Mouse (Mus musculus): ENCODE data around the gene Cel. TPM values are rescaled to one million over a fixed set of nuclear protein-coding genes. Genes with fewer than 3 reads are reported as not detected.

The Cel gene
- polyA plus RNA-seq, 1 experiment, result not detected

GRCm38 (mm10) chr2:28506291-28506690, 56.9 kb downstream of the Cel start:
- TF ChIP-seq CTCF (IDR thresholded peaks at IDR 0.05; ENCODE audit: insufficient read depth, low read depth, low read length), result no peak
- no peak for TF ChIP-seq POLR2A (IDR thresholded peaks at IDR 0.05; ENCODE audit: insufficient read depth, low read depth, low read length)
- Histone ChIP-seq H3K27ac (ENCODE audit: insufficient read depth, low read depth, low read length) (no peak overlapping the region), H3K4me1 (ENCODE audit: control insufficient read depth, insufficient read depth, low read length) (no peaks in the 10 kb centered on the region), H3K4me3 (ENCODE audit: insufficient read depth, low read depth, low read length) (no peak overlapping the region)
- 84% methylated on average over 6 of the region's 6 CpGs for WGBS

- TF ChIP-seq POLR2A (IDR thresholded peaks at IDR 0.05; ENCODE audit: insufficient read depth, low read depth, low read length) (no peak), CTCF (IDR thresholded peaks at IDR 0.05; ENCODE audit: insufficient read depth, low read depth, low read length) (no peak)
- Histone ChIP-seq H3K27ac (ENCODE audit: insufficient read depth, low read depth, low read length) (no peak within 1 kb of the TSS), H3K4me3 (ENCODE audit: insufficient read depth, low read depth, low read length) (no peak within 1 kb of the TSS), H3K4me1 (ENCODE audit: control insufficient read depth, insufficient read depth, low read length) (no peaks in the 10 kb centered on the region)
- 86% methylated on average over 3 of the region's 3 CpGs for WGBS
Measured at GRCm38 (mm10) chr2:28505795-28506194, 57.4 kb downstream of the Cel start, which contains the start of gene Gm10134. Gene Gm10134 (plus strand): TSS chr2:28506095.

Other genes with a start within 250 kb of the Cel start
- gene Ppp1r26, start 116.6 kb downstream of the Cel start, polyA plus RNA-seq (2012; ENCODE audit: insufficient read depth, insufficient read length, low replicate concordance, missing spikeins), result not detected in 2 replicates
- not detected in 2 replicates for gene 1700007K13Rik, start 97.1 kb downstream of the Cel start, polyA plus RNA-seq (2012; ENCODE audit: insufficient read depth, insufficient read length, low replicate concordance, missing spikeins)
- gene Mrps2, start 95.3 kb downstream of the Cel start, polyA plus RNA-seq (2012; ENCODE audit: insufficient read depth, insufficient read length, low replicate concordance, missing spikeins), result not detected in 2 replicates
- gene Gbgt1, start 66.5 kb downstream of the Cel start, polyA plus RNA-seq (2012; ENCODE audit: insufficient read depth, insufficient read length, low replicate concordance, missing spikeins), result not detected in 2 replicates
- not detected in 2 replicates for gene Gm10134, start 57.3 kb downstream of the Cel start, polyA plus RNA-seq (2012; ENCODE audit: insufficient read depth, insufficient read length, low replicate concordance, missing spikeins)
- not detected in 2 replicates for gene Ralgds, start 50.3 kb downstream of the Cel start, polyA plus RNA-seq (2012; ENCODE audit: insufficient read depth, insufficient read length, low replicate concordance, missing spikeins)
- not detected in 2 replicates for gene Gtf3c5, start 20.3 kb upstream of the Cel start, polyA plus RNA-seq (2012; ENCODE audit: insufficient read depth, insufficient read length, low replicate concordance, missing spikeins)
- not detected in 2 replicates for gene Gfi1b, start 58.6 kb upstream of the Cel start, polyA plus RNA-seq (2012; ENCODE audit: insufficient read depth, insufficient read length, low replicate concordance, missing spikeins)
- gene Tsc1, start 77.8 kb upstream of the Cel start, polyA plus RNA-seq (2012; ENCODE audit: insufficient read depth, insufficient read length, low replicate concordance, missing spikeins), result not detected in 2 replicates
- gene Spaca9, start 136.3 kb upstream of the Cel start, polyA plus RNA-seq (2012; ENCODE audit: insufficient read depth, insufficient read length, low replicate concordance, missing spikeins), result not detected in 2 replicates
- not detected in 2 replicates for gene Ak8, start 136.8 kb upstream of the Cel start, polyA plus RNA-seq (2012; ENCODE audit: insufficient read depth, insufficient read length, low replicate concordance, missing spikeins)

All from olfactory bulb, adult 2 months (tissue).